Mouse (Mus musculus): ENCODE results near the gene Fbxw8. TPM values are rescaled to one million over a fixed set of nuclear protein-coding genes. Genes with fewer than 3 reads are reported as not detected.

The Fbxw8 gene
- total RNA-seq, 4 experiments from 2014 or later: 34.9 to 37.7 (median 36.6) TPM

- DNase-seq (ENCODE audit: low spot score): no peak
Measured at GRCm38 (mm10) chr5:118156976-118157375, 1.7 kb upstream of the Fbxw8 start.

- DNase-seq (ENCODE audit: low spot score): no peak
Measured at GRCm38 (mm10) chr5:118155565-118155947, 292 bp upstream of the Fbxw8 start.

- DNase-seq (ENCODE audit: low spot score): peak; percentile 43
Measured at GRCm38 (mm10) chr5:118149711-118150110, 5.6 kb downstream of the Fbxw8 start.

- no peak for DNase-seq (ENCODE audit: low spot score)
Measured at GRCm38 (mm10) chr5:118147264-118147663, 8.0 kb downstream of the Fbxw8 start.

- peak; percentile 72 for DNase-seq (ENCODE audit: low spot score)
Measured at GRCm38 (mm10) chr5:118145999-118146679, 9.1 kb downstream of the Fbxw8 start.

- no peak for DNase-seq (ENCODE audit: low spot score)
Measured at GRCm38 (mm10) chr5:118145458-118145857, 9.8 kb downstream of the Fbxw8 start.

GRCm38 (mm10) chr5:118144770-118145169, 10.5 kb downstream of the Fbxw8 start:
- no peak for DNase-seq (ENCODE audit: low spot score)

GRCm38 (mm10) chr5:118144327-118144726, 10.9 kb downstream of the Fbxw8 start:
- DNase-seq (ENCODE audit: low spot score): no peak

GRCm38 (mm10) chr5:118143211-118144026, 11.8 kb downstream of the Fbxw8 start:
- peak; percentile 89 for DNase-seq (ENCODE audit: low spot score)

GRCm38 (mm10) chr5:118142471-118142870, 12.8 kb downstream of the Fbxw8 start:
- no peak for DNase-seq (ENCODE audit: low spot score)

- DNase-seq (ENCODE audit: low spot score): no peak
Measured at GRCm38 (mm10) chr5:118139630-118140029, 15.6 kb downstream of the Fbxw8 start.

GRCm38 (mm10) chr5:118136391-118136790, 18.9 kb downstream of the Fbxw8 start:
- DNase-seq (ENCODE audit: low spot score): no peak

GRCm38 (mm10) chr5:118128651-118129050, 26.6 kb downstream of the Fbxw8 start:
- no peak for DNase-seq (ENCODE audit: low spot score)

- DNase-seq (ENCODE audit: low spot score): no peak
Measured at GRCm38 (mm10) chr5:118128208-118128607, 27.1 kb downstream of the Fbxw8 start.

- no peak for DNase-seq (ENCODE audit: low spot score)
Measured at GRCm38 (mm10) chr5:118126671-118127070, 28.6 kb downstream of the Fbxw8 start.

GRCm38 (mm10) chr5:118123096-118123495, 32.2 kb downstream of the Fbxw8 start:
- no peak for DNase-seq (ENCODE audit: low spot score)

GRCm38 (mm10) chr5:118121928-118122327, 33.3 kb downstream of the Fbxw8 start:
- no peak for DNase-seq (ENCODE audit: low spot score)

GRCm38 (mm10) chr5:118120670-118121069, 34.6 kb downstream of the Fbxw8 start:
- no peak for DNase-seq (ENCODE audit: low spot score)

- DNase-seq (ENCODE audit: low spot score): no peak
Measured at GRCm38 (mm10) chr5:118118922-118119321, 36.3 kb downstream of the Fbxw8 start.

- DNase-seq (ENCODE audit: low spot score): no peak
Measured at GRCm38 (mm10) chr5:118118351-118118750, 36.9 kb downstream of the Fbxw8 start.

GRCm38 (mm10) chr5:118113617-118114016, 41.6 kb downstream of the Fbxw8 start:
- DNase-seq (ENCODE audit: low spot score): no peak

GRCm38 (mm10) chr5:118113043-118113442, 42.2 kb downstream of the Fbxw8 start:
- DNase-seq (ENCODE audit: low spot score): no peak
